30 mouse cellular contexts compared by ENCODE assay signal in the genomic region with DNA sequence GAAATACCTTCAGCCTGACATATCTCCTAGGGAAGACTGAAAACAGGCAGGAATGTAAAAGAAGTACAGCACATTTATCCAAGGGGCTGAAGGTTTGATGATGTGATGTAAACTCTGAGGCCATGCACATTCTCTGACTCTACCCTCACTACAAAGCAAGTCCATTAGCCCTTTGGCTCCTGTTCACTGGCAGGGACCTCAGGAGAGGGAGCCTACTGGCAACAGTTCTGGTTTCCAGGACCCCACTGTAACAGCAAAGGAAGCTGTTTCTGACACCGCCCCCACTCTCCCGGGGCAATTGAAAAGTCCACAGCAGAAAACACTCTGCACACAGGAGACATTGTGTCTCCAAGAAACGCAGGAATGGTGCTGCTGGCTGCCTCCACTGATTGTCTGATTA.
DNase-seq lines count a peak whose midpoint lies in the region; ATAC-seq and TF ChIP-seq lines count a peak whose summit lies in the region.
"Had no signal": no experiment of that assay in that cellular context is flagged by ENCODE, and none has a peak within 500 bp of the region (broad histone marks: within the 10 kb centered on the region; RNA-seq: fewer than 3 reads in every experiment).

No protein-coding gene starts in this region.

- no peaks in the 10 kb centered on the region for H3K4me1 ChIP-seq in hindbrain, embryonic 15.5 days (replicated peaks)
- H3K4me1 ChIP-seq in hindbrain, embryonic 12.5 days = no peaks in the 10 kb centered on the region
- H3K4me1 ChIP-seq in midbrain, postnatal 0 days (ENCODE audit: insufficient read depth, low read length) = no peaks in the 10 kb centered on the region
- H3K4me1 ChIP-seq in midbrain, embryonic 10.5 days = no peaks in the 10 kb centered on the region
- H3K4me1 ChIP-seq in hindbrain, embryonic 16.5 days (ENCODE audit: control insufficient read depth, insufficient read depth, low read depth, low read length) = no peaks in the 10 kb centered on the region; the same call in 1 of the 2 replicates
- no peaks in the 10 kb centered on the region for H3K4me1 ChIP-seq in neural tube, embryonic 14.5 days (ENCODE audit: control insufficient read depth, insufficient read depth, low read length)
- H3K4me1 ChIP-seq: embryonic facial prominence, embryonic 15.5 days; forebrain, embryonic 12.5 days; heart, embryonic 10.5 days; heart, embryonic 15.5 days; lung, embryonic 15.5 days; midbrain, embryonic 12.5 days had no signal

- H3K9me3 ChIP-seq in hindbrain, embryonic 15.5 days = no peaks in the 10 kb centered on the region
- H3K9me3 ChIP-seq in hindbrain, embryonic 12.5 days (replicated peaks) = no peaks in the 10 kb centered on the region
- no peaks in the 10 kb centered on the region for H3K9me3 ChIP-seq in midbrain, postnatal 0 days (ENCODE audit: low read length)
- no peaks in the 10 kb centered on the region for H3K9me3 ChIP-seq in midbrain, embryonic 10.5 days (replicated peaks)
- no peaks in the 10 kb centered on the region for H3K9me3 ChIP-seq in hindbrain, embryonic 16.5 days (ENCODE audit: control insufficient read depth, low read length)
- H3K9me3 ChIP-seq in neural tube, embryonic 14.5 days (ENCODE audit: control insufficient read depth, low read length) = no peaks in the 10 kb centered on the region
- H3K9me3 ChIP-seq: embryonic facial prominence, embryonic 15.5 days; forebrain, embryonic 12.5 days; heart, embryonic 10.5 days; heart, embryonic 15.5 days; limb, embryonic 13.5 days; lung, embryonic 15.5 days; midbrain, embryonic 12.5 days had no signal

- TF ChIP-seq CTCF in midbrain, postnatal 0 days (IDR thresholded peaks at IDR 0.05) = no peak

- no peak overlapping the region for H3K4me3 ChIP-seq in hindbrain, embryonic 15.5 days
- no peak overlapping the region for H3K4me3 ChIP-seq in hindbrain, embryonic 12.5 days
- H3K4me3 ChIP-seq in midbrain, postnatal 0 days (ENCODE audit: low read depth, low read length) = no peak overlapping the region
- H3K4me3 ChIP-seq in midbrain, embryonic 10.5 days = no peak overlapping the region
- H3K4me3 ChIP-seq in hindbrain, embryonic 16.5 days (ENCODE audit: low read length) = no peak overlapping the region
- H3K4me3 ChIP-seq in neural tube, embryonic 14.5 days (ENCODE audit: low read depth, low read length) = no peak overlapping the region
- H3K4me3 ChIP-seq: embryonic facial prominence, embryonic 15.5 days; forebrain, embryonic 12.5 days; heart, embryonic 10.5 days; heart, embryonic 15.5 days; limb, embryonic 13.5 days; lung, embryonic 15.5 days; midbrain, embryonic 12.5 days; myocyte had no signal

- H3K27ac ChIP-seq in hindbrain, embryonic 15.5 days (replicated peaks) = no peak overlapping the region
- no peak overlapping the region for H3K27ac ChIP-seq in hindbrain, embryonic 12.5 days
- no peak overlapping the region for H3K27ac ChIP-seq in midbrain, postnatal 0 days (ENCODE audit: low read depth, low read length)
- H3K27ac ChIP-seq in midbrain, embryonic 10.5 days (replicated peaks) = no peak overlapping the region
- no peak overlapping the region for H3K27ac ChIP-seq in hindbrain, embryonic 16.5 days (ENCODE audit: low read depth, low read length)
- no peak overlapping the region for H3K27ac ChIP-seq in neural tube, embryonic 14.5 days (ENCODE audit: low read depth, low read length)
- H3K27ac ChIP-seq: embryonic facial prominence, embryonic 15.5 days; forebrain, embryonic 12.5 days; heart, embryonic 10.5 days; heart, embryonic 15.5 days; limb, embryonic 13.5 days; lung, embryonic 15.5 days; midbrain, embryonic 12.5 days; stomach, postnatal 0 days had no signal

- no peaks in the 10 kb centered on the region for H3K27me3 ChIP-seq in hindbrain, embryonic 15.5 days
- no peaks in the 10 kb centered on the region for H3K27me3 ChIP-seq in hindbrain, embryonic 12.5 days
- H3K27me3 ChIP-seq in midbrain, postnatal 0 days (ENCODE audit: insufficient read depth, low read length) = no peaks in the 10 kb centered on the region
- no peaks in the 10 kb centered on the region for H3K27me3 ChIP-seq in midbrain, embryonic 10.5 days (ENCODE audit: low read depth, poor library complexity, severe bottlenecking)
- no peaks in the 10 kb centered on the region for H3K27me3 ChIP-seq in hindbrain, embryonic 16.5 days (replicated peaks; ENCODE audit: control insufficient read depth, insufficient read depth, low read length)
- no peaks in the 10 kb centered on the region for H3K27me3 ChIP-seq in neural tube, embryonic 14.5 days (ENCODE audit: control insufficient read depth, insufficient read depth, low read length)
- H3K27me3 ChIP-seq: embryonic facial prominence, embryonic 15.5 days; forebrain, embryonic 12.5 days; heart, embryonic 15.5 days; limb, embryonic 13.5 days; lung, embryonic 15.5 days; midbrain, embryonic 12.5 days had no signal

- no peak overlapping the region for H3K9ac ChIP-seq in hindbrain, embryonic 15.5 days
- H3K9ac ChIP-seq in hindbrain, embryonic 12.5 days = no peak overlapping the region
- no peak overlapping the region for H3K9ac ChIP-seq in midbrain, postnatal 0 days (replicated peaks; ENCODE audit: low read length, poor library complexity, severe bottlenecking)
- no peak overlapping the region for H3K9ac ChIP-seq in hindbrain, embryonic 16.5 days (ENCODE audit: low read depth, low read length)
- no peak overlapping the region for H3K9ac ChIP-seq in neural tube, embryonic 14.5 days (replicated peaks; ENCODE audit: low read depth, low read length)
- H3K9ac ChIP-seq: embryonic facial prominence, embryonic 15.5 days; forebrain, embryonic 12.5 days; heart, embryonic 15.5 days; limb, embryonic 13.5 days; lung, embryonic 15.5 days; midbrain, embryonic 12.5 days had no signal

- peak; percentile 55 for DNase-seq in midbrain, postnatal 0 days (ENCODE audit: low spot score)
- DNase-seq in midbrain, embryonic 10.5 days (ENCODE audit: low spot score) = no peak
- no peak for DNase-seq in adrenal gland, postnatal 25 days
- DNase-seq: adrenal gland, adult 2 months; B cell, adult 2 months; cerebellum, adult 11 months; cerebellum, adult 9-10 months; gastrocnemius, postnatal 14 days; kidney, adult 9 months; kidney, postnatal 10 days; layer of hippocampus, adult 9-11 months; right cerebral cortex, postnatal 4 days; thymus, adult 18-20 months; thymus, postnatal 25 days had no signal

- H3K36me3 ChIP-seq in hindbrain, embryonic 15.5 days = no peaks in the 10 kb centered on the region
- no peaks in the 10 kb centered on the region for H3K36me3 ChIP-seq in hindbrain, embryonic 12.5 days
- H3K36me3 ChIP-seq in midbrain, postnatal 0 days (ENCODE audit: insufficient read depth, low read length) = no peaks in the 10 kb centered on the region
- H3K36me3 ChIP-seq in midbrain, embryonic 10.5 days = no peaks in the 10 kb centered on the region
- no peaks in the 10 kb centered on the region for H3K36me3 ChIP-seq in hindbrain, embryonic 16.5 days (ENCODE audit: control insufficient read depth, insufficient read depth, low read length)
- H3K36me3 ChIP-seq in neural tube, embryonic 14.5 days (ENCODE audit: control insufficient read depth, insufficient read depth, low read length) = no peaks in the 10 kb centered on the region
- H3K36me3 ChIP-seq: embryonic facial prominence, embryonic 15.5 days; forebrain, embryonic 12.5 days; heart, embryonic 10.5 days; heart, embryonic 15.5 days; limb, embryonic 13.5 days; lung, embryonic 15.5 days; midbrain, embryonic 12.5 days had no signal

- ATAC-seq in hindbrain, embryonic 15.5 days (ENCODE audit: low FRiP score, low read depth) = peak; percentile 74; the same call in 1 of the 2 replicates
- no peak for ATAC-seq in hindbrain, embryonic 12.5 days (ENCODE audit: low FRiP score)
- peak; percentile 38; the same call in 1 of the 2 replicates for ATAC-seq in midbrain, postnatal 0 days (ENCODE audit: low FRiP score)
- ATAC-seq in hindbrain, embryonic 16.5 days = peak; percentile 92
- ATAC-seq in neural tube, embryonic 14.5 days (ENCODE audit: low read depth) = peak; percentile 92
- ATAC-seq: activated CD4-positive, CD25-positive, alpha-beta regulatory T cell, adult 4 months; intestine, postnatal 0 days had no signal

- 44% methylated on average over 3 of the region's 3 CpGs for WGBS in hindbrain, embryonic 15.5 days
- whole genome bisulfite sequencing in hindbrain, embryonic 12.5 days = 72% methylated on average over 3 of the region's 3 CpGs
- WGBS in midbrain, postnatal 0 days = 44% methylated on average over 3 of the region's 3 CpGs
- 86% methylated on average over 3 of the region's 3 CpGs for WGBS in midbrain, embryonic 10.5 days
- WGBS in hindbrain, embryonic 16.5 days = 59% methylated on average over 3 of the region's 3 CpGs
- WGBS in neural tube, embryonic 14.5 days = 55% methylated on average over 3 of the region's 3 CpGs

- H3K4me2 ChIP-seq in hindbrain, embryonic 15.5 days = no peak overlapping the region
- no peak overlapping the region for H3K4me2 ChIP-seq in hindbrain, embryonic 12.5 days (replicated peaks)
- no peak overlapping the region for H3K4me2 ChIP-seq in midbrain, postnatal 0 days (ENCODE audit: low read depth, low read length, poor library complexity, severe bottlenecking)
- H3K4me2 ChIP-seq in hindbrain, embryonic 16.5 days (ENCODE audit: low read length) = no peak overlapping the region
- H3K4me2 ChIP-seq in neural tube, embryonic 14.5 days (ENCODE audit: low read depth, low read length) = no peak overlapping the region
- H3K4me2 ChIP-seq: embryonic facial prominence, embryonic 15.5 days; forebrain, embryonic 12.5 days; heart, embryonic 15.5 days; limb, embryonic 13.5 days; liver, embryonic 11.5 days; lung, embryonic 15.5 days; midbrain, embryonic 12.5 days had no signal
